Mouse (Mus musculus) G1E-ER4 (cell line): ENCODE results near the gene Mark4. TPM values are rescaled to one million over a fixed set of nuclear protein-coding genes. Genes with fewer than 3 reads are reported as not detected.

Experiments used
- GATA1 ChIP-seq: IDR thresholded peaks from one replicate; pipeline ENCODE4 v1.8.0; 2012; ENCODE audit warnings: low read length, inconsistent platforms
- polyA plus RNA-seq: library from polyadenylated mRNA; stranded (reverse); fragments of >175 nt; gene quantifications from 2 replicates; pipeline ENCODE4 v1.2.3, GENCODE M21; 2012

Gene Mark4
- polyA plus RNA-seq, 1 experiment = 67.8 TPM

DNA sequence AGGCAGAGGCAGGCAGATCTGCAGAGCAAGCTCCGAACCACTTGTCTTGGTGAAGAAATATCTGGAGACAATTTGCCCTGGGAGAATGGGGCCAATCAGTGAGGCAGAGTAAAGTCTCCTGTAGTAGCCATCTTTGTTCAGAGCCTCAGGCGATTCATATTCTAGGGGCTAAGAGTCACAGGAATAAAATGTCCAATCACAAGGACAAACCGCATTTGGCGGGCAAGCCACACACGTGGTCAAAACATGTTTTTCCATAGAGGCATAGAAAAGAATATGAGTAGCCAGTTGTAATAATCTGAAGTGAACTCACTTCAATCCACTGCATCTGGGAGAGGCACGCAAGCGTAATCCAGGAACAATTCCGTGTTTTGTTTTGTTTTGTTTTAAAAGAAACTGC, 24.7 kb upstream of the Mark4 start:
- no peak for TF ChIP-seq GATA1

GRCm38 (mm10) chr7:19477624-19478384, 19.2 kb upstream of the Mark4 start:
- TF ChIP-seq GATA1 = no peak

DNA sequence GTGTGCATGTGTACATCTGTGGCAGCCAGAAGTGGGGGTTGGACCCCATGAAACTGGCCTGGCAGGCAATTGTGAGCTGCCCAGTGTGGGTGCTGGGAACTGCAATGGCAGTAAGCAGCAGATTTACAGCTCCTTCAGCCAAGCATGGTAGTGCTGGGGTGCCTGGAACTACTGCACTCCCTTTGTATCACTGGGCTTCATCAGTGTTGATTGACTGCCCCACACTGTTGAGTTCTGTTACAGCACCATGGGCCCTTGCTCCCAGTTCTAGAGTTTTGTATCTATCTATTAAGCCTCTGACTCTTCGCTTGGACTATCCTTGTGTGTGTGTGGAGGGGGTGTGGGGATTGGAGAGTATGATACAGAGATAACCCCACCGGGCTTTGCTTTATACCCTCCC, 18.5 kb upstream of the Mark4 start:
- no peak for TF ChIP-seq GATA1

- no peak for TF ChIP-seq GATA1
These were observed 15.3 kb upstream of the Mark4 start for GRCm38 (mm10) chr7:19473875-19474443.

DNA sequence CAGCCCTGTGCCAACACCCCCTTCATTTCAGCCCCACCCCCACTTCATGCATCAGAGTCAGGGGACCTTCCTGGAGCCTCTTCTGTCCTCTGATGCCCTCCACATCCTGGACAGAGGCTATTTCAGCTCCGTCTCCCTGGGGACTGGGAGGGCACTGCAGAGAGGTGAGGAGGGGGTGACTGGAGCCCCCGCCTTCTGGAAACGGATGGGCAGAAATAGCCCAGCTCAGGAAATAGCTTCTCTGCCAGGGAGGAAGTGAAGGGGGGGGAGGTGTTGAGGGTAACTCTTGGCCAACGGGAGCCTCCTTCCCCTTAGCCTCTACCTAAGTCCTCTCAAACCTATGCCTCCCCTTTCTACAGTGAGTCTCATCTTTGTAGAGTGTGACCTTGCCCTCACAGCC, 13.8 kb upstream of the Mark4 start:
- TF ChIP-seq GATA1 = no peak

DNA sequence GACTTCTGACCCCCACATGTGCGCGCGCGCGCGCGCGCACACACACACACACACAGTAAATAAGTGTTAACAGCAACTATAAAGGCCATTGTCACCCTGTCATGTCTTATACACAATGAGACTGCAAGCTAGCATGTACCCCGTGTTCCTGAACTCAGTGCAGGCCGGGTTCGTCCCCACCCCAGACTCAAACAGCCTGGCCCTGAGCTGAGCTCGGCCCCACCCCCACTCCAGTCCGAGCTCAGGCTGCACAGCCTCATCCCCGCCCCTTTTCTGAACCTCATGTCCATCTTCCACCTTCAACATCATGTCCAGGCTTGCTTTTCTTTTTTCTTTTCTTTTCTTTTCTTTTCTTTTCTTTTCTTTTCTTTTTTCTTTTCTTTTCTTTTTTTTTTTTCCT, 11.7 kb upstream of the Mark4 start:
- no peak for TF ChIP-seq GATA1

DNA sequence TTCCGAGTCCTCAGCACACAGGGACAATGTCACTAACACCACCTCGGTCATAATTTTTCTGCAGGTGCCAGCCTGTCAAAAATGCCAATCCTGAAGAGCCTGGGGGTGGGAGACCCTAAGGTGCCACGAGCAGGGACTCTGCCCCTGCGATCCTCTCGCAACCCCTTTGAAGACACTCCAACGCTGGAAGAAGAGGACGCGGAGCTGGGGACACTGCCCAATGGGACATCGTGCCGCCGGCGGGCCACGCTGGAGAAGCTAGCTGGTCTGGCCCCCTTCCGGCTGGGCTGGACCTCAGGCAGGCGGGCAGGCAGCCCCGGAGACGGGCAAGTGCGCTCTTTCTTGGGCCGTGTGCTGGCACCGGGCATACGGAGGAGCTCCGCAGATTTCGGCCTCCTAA, 10.8 kb upstream of the Mark4 start:
- TF ChIP-seq GATA1 = no peak

DNA sequence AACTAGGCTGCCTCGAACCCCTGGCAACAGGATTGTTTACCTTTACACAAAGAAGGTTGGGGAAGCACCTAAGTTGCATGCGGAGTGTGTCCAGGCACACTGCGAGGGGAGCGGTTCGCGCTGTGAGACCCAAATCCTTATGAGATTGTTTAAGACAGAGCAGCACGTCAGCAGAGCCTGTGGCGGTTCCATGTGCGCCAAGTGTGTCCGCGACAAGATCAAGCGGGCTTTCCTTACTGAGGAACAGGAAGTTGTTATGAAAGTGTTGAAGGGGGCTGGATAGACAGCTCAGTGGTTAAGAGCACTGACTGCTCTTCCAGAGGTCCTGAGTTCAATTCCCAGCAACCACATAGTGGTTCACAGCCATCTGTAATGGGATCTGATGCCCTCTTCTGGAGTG, 9.7 kb upstream of the Mark4 start:
- no peak for TF ChIP-seq GATA1

GRCm38 (mm10) chr7:19467638-19468037, 9.0 kb upstream of the Mark4 start:
- no peak for TF ChIP-seq GATA1

- TF ChIP-seq GATA1 = no peak
These were observed 8.1 kb upstream of the Mark4 start for GRCm38 (mm10) chr7:19466602-19467145.

- TF ChIP-seq GATA1 = no peak
These were observed 6.0 kb upstream of the Mark4 start for GRCm38 (mm10) chr7:19464367-19465307.

DNA sequence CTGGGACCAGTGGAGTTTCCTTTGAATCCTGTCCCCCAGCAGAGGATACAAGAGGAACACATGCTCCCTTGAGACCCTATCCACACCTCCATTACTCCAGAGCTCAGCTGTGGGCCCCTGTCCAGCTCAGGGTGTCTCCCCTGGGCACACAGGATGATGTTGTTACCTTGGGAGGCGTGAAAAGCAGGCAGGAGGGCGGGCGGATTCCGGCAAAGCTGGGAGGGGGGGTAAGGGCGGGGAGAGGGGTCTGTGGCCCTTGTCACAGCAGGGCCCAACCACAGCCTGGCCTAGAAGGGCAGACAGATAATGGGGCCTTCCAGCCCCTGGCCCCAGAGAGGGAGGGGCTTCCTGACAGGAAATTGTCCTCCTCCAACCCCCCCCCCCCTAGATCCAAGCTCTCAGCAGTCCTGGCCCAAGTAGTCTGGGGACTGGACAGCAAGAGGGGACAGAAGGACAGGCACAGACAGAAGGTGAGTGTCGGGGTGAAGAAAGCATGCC, 4.3 kb upstream of the Mark4 start, which contains the start of gene Exoc3l2:
Gene Exoc3l2, plus strand, starts transcription at position 448 of the 498 bp plus-strand sequence.
- no peak for TF ChIP-seq GATA1

GRCm38 (mm10) chr7:19462443-19462842, 3.8 kb upstream of the Mark4 start:
- TF ChIP-seq GATA1 = no peak

GRCm38 (mm10) chr7:19461488-19461887, 2.9 kb upstream of the Mark4 start:
- no peak for TF ChIP-seq GATA1

- no peak for TF ChIP-seq GATA1
These were observed 1.9 kb upstream of the Mark4 start for GRCm38 (mm10) chr7:19460500-19460899.
